Mouse (Mus musculus): Measurements from ENCODE around the gene Plppr3. TPM values are rescaled to one million over a fixed set of nuclear protein-coding genes. Genes with fewer than 3 reads are reported as not detected.

The Plppr3 gene
- total RNA-seq, 2 experiments from 2014 or later, result 0.09 to 0.29 TPM

DNA sequence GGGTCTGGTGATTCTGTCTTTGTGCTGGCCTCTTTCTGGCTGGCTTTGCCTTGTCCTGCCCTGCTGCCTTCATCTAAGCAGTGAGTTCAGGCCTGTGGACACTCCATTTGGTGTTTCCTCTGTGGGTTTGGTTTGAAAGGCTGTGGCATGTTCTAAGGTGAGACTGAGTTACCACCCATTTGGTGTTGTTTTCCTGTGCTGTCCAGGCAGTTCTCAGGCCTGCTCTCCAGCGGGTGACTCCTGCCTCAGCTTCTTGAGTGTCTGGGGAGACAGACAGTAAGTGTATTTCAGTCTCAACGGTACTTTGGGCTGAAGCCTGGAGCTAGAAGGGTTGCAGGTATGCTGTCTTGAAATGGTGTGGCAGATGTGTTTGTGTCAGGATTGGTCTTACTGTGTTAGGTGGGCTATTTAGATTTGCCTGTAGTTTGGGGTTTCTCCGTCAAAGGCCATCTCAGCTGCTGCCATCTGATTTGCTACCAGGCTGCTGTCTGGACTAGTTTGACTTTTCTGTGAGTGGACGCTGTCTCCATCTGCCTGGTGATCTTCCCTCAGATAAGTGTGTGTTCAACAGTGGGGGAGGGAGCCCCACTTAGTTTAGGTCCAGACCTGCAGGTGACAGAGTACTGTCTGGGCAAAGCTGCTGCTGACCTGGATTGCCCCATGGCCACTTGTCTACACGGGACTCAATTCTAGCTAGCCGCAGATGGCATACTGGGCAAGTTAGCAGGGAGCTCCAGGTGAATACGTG, 17.6 kb downstream of the Plppr3 start:
- intact Hi-C loops (cut with DNase I; ENCODE audit: low total_unique reads), result no loop called here
- no peak for DNase-seq

GRCm38 (mm10) chr10:79856280-79856679, 18.2 kb downstream of the Plppr3 start:
- no peak for DNase-seq
- intact Hi-C loops (cut with DNase I; ENCODE audit: low total_unique reads), result no loop called here

DNA sequence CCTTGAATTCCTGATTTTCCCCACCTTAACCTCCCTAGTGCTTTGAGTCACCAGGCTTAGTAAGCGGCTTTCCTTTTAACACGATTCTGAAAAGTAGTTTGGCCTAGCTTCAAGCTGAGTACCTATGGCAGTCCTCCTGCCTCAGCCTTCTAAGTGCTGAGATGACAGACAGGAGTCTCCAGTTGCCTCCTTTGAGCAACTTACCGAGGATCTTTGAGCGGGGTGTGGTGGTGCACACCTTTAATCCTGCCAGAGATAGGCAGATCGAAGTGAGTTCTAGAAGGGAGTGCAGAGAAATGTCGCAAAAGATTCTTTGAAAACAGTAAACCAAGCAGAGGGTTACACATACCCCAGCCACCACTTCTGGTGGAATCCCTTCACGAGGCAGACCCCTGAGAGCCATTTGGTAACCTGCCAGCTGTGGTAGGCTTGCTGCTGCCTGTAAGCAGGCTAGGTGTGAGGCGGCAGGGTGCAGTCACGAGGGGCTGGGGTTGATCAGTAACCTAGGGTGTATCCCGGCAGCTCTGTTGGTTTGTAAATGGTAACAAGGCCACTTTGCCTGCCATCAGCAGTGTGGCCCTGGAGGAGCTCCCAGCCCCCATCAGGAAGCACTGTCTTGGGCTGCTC, 18.8 kb downstream of the Plppr3 start:
- intact Hi-C loops (cut with DNase I; ENCODE audit: low total_unique reads), result no loop called here
- DNase-seq, result no peak

- intact Hi-C loops (cut with DNase I; ENCODE audit: low total_unique reads), result no loop called here
- peak; percentile 75 for DNase-seq
Measured at GRCm38 (mm10) chr10:79854801-79855541, 19.5 kb downstream of the Plppr3 start.

DNA sequence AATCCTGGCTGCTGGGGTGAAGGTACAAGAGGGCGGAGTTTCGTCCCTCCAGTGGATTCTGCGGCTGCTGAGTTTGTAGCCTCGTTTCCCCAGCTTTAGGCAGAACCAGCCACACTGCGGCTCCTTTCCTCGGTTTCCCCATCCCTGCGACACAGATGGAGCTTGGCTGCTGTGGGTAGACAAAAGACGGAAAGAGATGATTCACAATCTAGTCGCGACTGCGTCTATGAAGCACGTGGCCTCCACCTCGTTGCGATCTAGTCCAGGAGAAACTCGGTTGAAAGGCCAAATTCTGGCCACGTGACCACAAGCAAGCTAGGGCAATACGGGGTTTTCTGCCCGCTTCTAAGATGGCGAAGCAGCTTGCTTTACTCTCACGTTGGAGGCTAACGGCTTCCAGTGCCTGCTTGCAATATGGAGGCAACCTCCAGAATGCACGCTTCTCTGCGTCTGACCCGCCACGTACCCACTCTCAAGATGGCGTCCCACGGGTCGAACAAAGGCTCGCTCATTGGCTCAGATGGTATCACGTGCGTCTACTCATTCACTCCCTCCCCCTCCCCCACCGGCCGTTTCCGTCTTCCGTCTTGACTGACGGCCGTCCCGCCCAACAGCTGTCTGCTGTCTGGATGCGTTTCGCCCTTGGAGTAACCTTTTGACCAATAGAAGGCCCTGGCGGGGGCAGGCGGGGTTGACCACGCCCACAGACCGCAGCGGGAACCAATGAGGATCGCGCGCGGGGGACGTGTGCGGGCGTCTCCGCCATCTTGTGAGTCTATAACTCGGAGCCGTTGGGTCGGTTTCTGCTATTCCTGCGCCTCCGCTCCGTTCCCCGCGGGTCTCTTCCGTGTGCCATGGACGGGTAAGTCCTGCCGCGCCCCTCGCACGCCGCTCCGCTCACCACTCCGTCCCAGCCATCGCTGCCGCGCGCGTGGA, 20.3 kb downstream of the Plppr3 start, which contains the start of gene Ptbp1:
Ptbp1 (plus strand) TSS at position 568 of the 936 bp plus-strand sequence.
- intact Hi-C loops (cut with DNase I; ENCODE audit: low total_unique reads), result no loop called here
- DNase-seq, result peak; percentile 100

- intact Hi-C loops (cut with DNase I; ENCODE audit: low total_unique reads), result no loop called here
Measured at GRCm38 (mm10) chr10:79853392-79853791, 21.0 kb downstream of the Plppr3 start.

GRCm38 (mm10) chr10:79852827-79853226, 21.6 kb downstream of the Plppr3 start:
- intact Hi-C loops (cut with DNase I; ENCODE audit: low total_unique reads), result no loop called here
- DNase-seq, result no peak

More at GRCm38 (mm10) chr10:79853392-79853791, 21.0 kb downstream of the Plppr3 start:
- peak; percentile 98 for DNase-seq

- intact Hi-C loops (cut with DNase I; ENCODE audit: low total_unique reads), result no loop called here
- peak; percentile 46 for DNase-seq
Measured at GRCm38 (mm10) chr10:79852107-79852789, 22.2 kb downstream of the Plppr3 start.

GRCm38 (mm10) chr10:79851653-79852052, 22.8 kb downstream of the Plppr3 start:
- intact Hi-C loops (cut with DNase I; ENCODE audit: low total_unique reads), result no loop called here

DNA sequence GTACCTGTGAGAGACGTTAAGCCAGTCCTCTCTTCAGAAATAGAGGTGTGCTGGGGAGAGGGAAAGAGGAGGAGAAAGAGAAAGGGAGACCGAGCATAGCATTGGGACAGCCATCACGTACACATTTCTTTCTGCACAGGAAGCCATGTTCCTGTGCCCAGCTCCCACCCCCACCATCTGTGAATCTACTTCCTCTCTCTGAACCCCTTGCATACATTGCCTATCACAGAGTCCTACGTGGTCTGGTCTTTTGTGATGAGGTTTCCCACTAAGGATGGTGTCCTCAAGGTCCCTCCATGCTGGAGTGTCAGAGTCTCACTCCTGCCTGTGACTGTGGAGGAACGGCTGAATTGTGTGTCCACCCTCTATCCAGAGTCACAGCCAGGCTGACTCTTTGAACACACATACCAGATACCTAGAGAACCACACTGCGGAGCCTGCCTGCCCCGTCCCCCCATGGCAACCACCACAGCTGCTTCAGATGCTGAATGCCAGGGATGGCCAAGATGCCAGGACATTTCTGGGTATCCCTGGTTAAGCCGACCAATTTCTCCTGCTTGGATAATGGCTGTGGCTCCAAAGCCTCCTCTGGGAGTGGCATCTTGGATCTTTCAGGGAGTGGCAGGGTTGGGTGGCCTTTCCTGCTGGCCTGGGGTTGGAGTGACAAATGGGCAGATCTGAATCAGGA, 24.3 kb downstream of the Plppr3 start:
- no peak for DNase-seq
- intact Hi-C loops (cut with DNase I; ENCODE audit: low total_unique reads), result no loop called here

More at GRCm38 (mm10) chr10:79851653-79852052, 22.8 kb downstream of the Plppr3 start:
- no peak for DNase-seq

DNA sequence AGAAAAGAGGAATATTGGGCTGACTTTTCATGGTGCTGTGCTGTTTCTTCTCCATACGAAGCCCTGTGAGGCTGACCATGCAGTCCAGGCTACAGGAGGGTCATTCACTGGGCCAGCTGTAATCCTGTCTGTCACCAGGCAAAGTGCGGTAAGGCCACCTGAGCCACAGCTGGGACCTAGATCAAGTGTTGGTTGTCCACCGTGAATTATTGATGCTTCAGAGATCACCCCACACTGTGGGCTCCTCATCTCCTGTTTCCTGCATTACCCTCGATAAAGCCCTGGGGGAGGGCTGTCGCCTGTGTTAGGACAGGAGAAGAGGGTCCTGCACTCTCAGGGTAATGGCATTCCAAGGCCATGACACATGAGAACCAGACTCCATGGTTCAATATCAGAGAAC, 27.9 kb downstream of the Plppr3 start:
- intact Hi-C loops (cut with DNase I; ENCODE audit: low total_unique reads), result no loop called here
- DNase-seq, result no peak

DNA sequence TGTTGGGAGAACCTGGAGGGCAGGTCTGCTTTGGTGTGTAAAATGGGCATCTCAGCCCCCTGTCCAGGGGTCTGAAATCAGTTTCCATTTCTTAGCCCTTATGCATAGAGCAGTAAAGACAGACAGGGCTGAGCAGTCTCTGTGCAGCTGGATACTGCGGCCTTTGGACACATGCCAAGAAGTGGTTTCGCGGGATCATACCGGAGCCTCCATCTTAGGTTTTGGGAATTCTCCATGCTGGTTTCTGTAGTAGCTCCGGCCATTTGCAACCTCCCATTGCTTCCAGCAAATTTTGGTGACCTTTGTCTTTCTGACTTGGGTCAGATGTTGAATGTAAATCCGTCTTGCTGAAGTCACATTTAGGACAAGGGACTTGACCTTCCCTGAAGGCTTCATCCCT, 31.0 kb downstream of the Plppr3 start:
- intact Hi-C loops (cut with DNase I; ENCODE audit: low total_unique reads), result no loop called here
- no peak for DNase-seq

DNA sequence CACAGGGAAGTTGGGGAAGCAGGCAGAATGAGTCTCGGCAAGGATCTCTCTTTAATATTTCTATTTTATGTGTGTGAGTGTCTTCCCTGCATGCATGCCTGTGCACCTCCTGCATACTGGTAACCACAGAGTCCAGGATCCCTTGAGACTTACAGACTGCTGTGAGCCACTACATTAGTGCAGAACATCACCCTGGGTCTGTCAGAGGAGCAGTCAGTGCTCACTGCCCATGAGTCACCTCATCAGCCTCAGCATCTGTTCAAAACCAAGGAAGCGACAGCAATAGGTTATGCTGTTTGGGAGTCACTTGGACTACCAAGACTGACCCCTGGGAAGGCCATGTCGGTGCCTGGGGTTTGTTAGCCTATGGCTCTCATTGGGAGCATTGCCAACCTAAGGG, 32.1 kb downstream of the Plppr3 start:
- DNase-seq, result no peak
- intact Hi-C loops (cut with DNase I; ENCODE audit: low total_unique reads), result no loop called here

DNA sequence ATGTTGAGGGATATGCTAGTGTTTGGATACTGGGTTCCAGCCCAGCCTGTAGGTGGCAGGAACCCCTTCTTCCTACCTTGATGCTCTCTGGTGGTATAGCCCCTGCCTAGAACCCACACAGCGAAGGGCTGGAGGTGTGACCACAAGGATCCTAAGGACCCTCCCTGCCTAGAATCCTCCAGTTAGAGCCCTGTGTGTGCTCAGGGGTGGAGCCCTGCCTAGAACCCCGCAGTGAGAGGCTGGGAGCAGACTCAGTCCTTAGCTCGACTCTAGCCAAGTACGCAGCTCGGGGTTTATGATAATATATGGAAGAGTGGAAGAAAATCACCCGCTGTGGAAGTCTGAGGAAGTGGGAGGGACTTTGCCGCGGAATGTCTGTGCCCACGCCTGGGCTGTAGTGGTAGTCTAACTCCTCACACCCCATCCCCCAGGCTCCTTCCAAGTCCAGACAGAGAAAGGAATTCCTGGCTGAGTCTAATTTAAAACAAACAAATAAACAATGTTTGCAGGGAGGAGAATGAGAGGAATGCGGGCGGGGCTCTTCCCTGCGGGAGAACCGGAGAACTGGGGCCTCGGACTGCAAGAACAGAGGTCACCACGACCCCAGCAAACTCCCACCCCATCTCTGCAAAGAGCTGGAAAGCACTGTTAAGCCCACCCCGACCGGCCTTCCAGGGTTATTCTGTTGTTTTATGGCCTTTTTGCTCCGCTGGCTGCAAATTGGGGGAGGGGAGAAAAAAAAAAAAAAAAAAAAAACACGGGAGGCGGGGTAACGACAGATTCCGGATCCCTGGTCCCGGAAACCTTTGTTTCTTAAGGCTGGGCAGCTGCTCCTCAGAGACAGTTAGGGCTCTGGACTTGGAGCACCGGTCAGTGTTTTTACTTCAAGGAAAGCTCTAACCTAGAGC, 33.5 kb downstream of the Plppr3 start:
- peak; percentile 63 for DNase-seq
- intact Hi-C loops (cut with DNase I; ENCODE audit: low total_unique reads), result no loop called here

DNA sequence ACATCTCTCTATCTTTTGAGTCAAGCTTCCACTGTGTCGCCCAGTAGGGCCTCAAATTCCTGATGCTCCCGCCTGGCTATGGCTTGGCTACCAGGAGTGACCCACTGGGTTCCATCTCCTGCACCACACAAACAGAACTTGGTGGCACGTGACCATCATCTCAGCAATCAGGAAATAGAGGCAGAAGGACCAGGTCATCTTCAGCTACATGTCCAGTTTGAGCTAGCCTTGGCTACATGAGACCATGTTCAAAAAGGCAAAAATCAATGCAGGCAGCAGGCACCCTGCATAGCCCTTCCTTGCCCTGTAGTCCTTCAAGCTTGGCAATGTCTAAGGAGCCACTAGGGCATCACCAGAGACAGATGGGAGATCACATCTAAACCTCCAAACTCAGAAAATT, 34.3 kb downstream of the Plppr3 start:
- intact Hi-C loops (cut with DNase I; ENCODE audit: low total_unique reads), result no loop called here
- DNase-seq, result no peak

- DNase-seq, result no peak
- intact Hi-C loops (cut with DNase I; ENCODE audit: low total_unique reads), result loop anchor here (10.0 kb wide), 1 partner anchor 117 kb away; no protein-coding TSS in a partner anchor
Measured at GRCm38 (mm10) chr10:79838151-79838550, 36.3 kb downstream of the Plppr3 start.

- DNase-seq, result no peak
- intact Hi-C loops (cut with DNase I; ENCODE audit: low total_unique reads), result loop anchor here (10.0 kb wide), 1 partner anchor 118 kb away; no protein-coding TSS in a partner anchor
Measured at GRCm38 (mm10) chr10:79836918-79837317, 37.5 kb downstream of the Plppr3 start.

All from gastrocnemius, postnatal 14 days (tissue).